Mouse (Mus musculus): ENCODE results near the gene Aldh3a2. TPM values are rescaled to one million over a fixed set of nuclear protein-coding genes. Genes with fewer than 3 reads are reported as not detected.

The Aldh3a2 gene
- polyA plus RNA-seq, 2 experiments from 2014 or later = 34.2 to 40.6 TPM

DNA sequence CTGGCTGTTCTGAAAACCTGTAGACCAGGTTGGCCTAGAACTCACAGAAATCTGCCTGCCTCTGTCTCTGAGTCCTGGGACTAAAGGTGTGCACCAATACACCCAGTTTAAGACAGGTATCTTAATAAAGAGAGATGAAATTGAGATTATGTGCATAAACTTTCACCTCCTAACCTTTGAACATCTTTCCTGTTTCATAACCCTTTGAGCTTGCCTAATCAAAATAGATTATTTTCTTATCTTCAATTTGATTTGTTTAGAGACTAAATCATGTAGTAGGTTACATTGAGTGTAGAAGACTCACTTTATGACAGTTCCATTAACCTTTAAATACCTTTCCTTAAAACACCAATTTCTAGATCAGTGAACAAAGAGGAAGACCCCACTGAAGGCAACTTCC is 4.3 kb upstream of the Aldh3a2 start:
- no peak for ATAC-seq

DNA sequence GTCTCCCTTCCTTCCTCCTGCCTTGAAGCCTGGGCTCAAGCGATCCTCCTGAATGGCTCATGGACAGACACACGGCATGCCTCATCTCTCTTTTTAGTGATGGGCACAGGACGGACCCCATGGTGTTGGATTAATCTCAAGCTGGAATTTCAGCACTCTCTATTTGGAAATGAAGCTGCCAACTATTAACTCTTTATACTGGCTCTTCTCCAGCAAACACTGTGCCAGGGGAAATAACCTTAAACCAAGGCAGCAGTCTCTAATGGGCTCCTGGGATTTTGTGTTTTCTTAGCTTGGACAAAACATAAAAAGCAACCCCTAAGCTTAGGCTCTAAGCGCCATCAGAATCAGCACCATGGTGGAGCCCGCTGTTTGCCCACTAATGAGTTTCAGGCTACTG is 3.1 kb upstream of the Aldh3a2 start:
- no peak for ATAC-seq

DNA sequence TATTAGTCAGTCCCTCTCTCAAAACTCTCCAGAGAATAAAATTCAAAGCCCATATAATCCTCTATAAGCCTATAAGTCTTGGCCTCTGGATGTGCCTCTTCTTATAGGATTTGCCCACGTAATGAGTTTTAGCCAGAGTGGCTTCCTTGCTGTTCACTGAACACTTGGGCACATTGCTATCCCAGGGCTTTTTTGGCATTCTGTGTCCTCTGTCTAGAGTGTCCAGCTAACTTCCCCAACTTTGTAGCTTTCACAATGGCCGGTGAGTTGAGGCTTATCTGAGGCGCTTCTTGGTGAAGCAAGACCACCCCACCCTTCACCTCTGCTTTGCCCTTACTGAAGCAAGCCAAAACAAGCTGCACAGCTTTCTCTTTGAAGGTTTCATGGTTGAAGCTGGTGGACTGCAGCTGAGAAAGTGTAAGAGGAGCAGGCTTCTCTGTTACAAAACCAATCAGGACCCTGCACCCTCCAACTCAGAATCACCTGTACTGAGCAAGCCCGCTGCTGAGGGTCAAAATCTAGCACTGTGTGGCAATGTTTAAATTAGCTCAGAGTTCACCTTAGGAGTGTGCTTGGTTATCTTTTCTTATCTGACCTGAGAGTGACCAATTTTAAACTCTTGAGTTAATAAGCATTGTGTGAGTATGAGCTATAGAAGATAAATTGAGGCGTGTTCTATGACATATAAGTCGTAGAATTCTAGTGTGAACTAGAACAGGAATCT is 1.5 kb upstream of the Aldh3a2 start:
- ATAC-seq = no peak

DNA sequence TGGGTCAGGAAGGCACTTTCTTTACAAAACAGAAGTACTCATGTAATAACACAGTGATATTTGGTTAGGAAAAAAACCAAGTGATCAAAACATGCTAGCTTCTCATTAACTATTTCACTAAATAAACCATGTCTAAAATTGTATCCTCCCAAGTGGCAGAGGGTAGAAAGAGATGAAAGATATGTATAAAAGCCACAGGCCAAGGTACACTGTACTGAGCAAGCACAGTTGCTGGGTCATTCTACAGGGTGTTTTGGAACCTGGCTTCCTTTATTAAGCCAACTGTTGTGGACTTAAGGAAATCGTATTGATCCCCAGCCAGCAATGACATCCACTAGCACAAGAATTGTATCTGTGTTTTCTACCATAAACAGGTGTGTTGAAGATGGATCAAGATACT is 3.4 kb downstream of the Aldh3a2 start:
- no peak for ATAC-seq

DNA sequence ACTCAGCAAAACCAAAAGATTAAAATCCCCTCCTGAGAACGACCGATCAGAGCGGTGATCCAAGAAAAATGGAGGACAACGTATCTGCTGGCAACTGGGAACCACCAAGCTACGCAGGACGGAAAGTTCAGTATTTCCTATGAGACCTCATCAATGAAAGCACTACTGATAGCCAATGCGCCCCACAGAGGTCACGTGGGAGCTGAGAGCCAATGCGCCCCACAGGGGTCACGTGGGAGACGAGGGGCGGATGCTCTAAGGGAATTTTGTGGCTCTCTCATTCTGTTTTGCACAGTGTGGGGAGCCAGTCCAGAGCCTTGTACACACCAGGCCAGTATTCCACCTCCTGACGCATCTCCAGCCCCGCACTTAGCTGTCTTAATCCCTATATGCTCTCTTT is 4.7 kb downstream of the Aldh3a2 start:
- no peak for ATAC-seq

DNA sequence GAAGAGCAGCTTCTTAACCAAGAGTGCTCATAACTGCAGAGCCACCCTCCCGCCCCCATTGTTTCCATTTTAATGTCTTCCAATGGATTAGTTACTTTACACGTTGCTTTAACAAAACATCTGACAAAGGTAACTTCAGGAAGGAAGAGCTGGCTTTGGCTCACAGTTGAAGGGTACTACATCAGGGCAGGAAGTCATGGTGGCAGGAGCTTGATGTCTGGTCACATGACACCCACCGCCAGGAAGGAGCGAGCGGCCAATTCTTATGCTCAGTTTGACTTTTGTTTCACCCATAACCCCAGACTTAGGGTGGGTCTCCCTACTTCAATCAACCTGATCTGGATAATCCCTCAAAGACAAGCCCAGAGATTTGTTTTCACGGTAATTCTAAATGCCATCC is 8.2 kb downstream of the Aldh3a2 start:
- no peak for ATAC-seq

DNA sequence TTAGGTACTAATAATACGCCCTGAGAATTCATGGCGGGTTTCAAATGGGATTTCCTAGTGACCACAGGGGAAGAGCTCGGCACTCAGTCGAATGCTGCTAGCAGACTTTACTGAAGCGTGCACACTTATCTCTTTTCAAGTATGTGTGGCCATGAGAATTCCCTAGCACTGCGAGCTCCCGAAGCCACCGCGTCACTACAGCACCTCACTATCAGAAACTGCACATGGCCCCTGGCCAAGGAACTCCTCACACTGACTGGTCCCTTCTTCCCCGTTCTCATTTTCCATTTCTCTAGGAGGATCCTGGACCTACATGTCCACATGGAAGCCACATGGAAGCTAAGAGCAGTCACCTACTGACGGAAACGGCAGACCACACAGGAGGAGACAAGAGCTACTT is 14.5 kb downstream of the Aldh3a2 start:
- no peak for ATAC-seq

DNA sequence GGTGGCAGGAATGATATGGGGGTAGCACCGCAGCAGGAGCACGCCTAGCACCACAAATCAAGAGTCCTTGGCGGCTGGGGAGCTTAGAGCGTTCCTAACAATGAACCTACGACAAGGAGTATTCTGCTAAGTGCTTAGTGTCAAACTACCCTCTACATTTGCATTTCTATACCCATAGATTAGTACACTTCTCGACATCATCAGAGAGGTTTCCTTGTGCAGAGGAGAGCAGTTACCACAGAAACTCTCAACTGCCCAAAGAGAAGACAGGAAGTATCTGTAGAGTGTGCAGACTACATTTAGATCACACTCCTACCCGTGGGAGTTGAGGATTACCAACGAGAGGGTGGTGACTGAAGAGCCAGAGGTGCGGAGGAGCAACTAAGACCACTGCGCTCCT is 15.5 kb downstream of the Aldh3a2 start:
- ATAC-seq = no peak

DNA sequence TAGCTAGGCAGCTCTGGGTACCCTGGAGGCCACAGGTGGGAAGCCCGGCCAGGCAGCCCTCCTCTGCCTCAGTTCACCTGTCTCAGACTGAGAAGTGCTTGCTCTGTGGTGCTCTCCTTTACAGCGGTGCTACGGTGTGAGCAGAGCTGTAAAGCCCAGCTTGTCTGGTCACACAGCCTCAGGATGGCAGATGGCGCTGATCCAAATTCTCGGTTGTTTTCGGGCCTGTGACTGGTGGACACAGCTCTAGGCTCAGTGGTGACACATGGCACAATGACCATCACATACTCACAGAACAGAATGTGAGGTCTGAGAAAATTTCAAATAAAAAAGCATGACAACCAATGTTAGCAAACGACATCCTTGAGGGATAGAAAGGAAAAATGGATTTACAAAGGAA is 22.9 kb downstream of the Aldh3a2 start:
- no peak for ATAC-seq

DNA sequence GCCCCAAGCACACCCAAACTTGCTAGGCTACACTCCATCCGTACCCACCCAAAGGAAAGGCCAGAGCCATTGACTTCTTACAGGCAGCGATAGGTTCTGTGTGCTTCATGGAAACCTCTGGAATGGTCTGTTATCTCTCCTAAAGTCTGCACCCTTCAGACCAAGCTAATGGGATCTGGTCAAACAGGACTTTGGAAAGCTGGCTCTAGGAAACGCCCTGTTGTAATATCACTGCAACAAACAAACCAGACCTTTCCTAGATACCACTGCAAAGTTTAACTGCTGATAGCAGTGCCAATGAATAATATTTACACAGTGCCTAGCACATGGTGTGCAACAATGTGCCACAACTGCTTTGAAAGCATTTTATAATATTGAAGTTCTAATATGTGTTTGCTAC is 31.2 kb downstream of the Aldh3a2 start:
- ATAC-seq = no peak

DNA sequence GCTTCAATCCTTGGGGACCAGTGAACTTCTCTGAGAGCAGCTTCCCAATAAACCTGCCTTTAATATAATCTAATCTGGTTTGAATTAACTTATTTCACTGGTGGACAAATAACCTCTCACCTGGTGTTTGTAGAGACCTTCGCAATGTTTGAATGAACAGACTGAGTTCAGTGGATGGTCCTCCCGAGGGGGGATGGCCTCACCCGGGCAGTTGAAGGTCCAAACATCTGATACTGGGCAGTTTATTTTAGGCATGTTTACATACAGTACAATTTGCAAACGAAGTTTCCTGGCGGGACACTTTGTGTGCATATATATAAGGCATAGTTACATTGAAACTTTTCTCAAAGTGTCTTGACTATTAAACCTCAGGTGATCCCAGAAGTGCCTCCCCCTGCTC is 33.1 kb downstream of the Aldh3a2 start:
- ATAC-seq = no peak

DNA sequence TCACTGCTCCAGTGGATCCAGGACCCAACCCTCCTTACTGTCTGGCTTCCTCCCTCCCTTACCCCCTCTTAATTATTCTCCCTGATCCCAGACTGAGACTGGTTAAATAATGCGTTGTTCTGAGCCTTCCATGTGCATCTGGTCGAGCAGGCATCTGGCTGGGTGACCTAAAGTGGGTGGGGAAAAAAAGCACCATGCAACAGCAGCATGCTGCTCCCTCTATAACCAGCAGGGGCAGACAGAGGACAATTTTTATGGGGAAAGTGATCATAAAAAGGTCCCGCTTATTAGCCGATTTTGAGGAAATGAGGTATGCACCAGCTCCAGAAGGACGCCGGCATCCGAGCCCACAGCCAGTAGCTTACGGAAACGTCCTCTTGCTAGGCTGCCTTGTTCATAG is 35.9 kb downstream of the Aldh3a2 start:
- no peak for ATAC-seq

DNA sequence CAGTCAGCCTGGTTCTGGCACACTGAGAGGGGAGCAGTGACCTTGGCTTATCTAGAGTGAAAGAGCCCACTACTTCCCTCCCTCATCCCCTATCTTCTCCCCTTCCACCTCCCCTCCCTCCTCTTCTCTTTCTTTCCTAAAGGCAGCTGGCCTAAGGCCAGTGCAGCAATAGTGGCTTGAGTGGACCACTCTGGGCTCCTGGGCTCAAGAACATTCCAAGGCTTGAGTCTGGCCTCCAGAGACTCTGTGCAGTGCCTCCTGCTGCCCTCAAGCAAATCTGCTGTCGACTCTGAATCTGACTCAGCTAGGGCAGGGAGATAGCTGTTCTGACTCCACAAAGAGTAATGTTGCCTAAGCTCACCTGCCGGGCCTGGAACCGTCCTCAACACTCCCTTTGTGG is 38.9 kb downstream of the Aldh3a2 start:
- no peak for ATAC-seq

DNA sequence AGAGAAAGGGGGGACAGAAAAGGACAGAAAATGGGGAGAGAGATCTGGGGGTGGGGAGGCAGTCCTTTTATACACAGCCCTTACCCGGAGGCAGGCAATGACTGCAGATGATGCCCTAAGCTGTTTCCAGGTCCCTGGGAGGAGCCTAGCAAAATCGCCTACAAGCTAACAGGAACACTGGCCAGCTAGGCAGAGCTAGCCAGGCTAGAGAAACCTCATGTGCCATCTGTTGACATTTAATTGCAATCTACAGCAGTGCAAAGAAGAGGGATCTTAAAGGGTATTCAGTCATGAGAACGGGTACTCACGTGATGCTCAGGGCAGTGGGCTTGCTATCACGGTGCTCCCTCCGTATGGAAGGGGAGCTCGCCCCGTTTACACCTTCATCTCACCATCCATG is 39.4 kb downstream of the Aldh3a2 start:
- ATAC-seq = no peak

DNA sequence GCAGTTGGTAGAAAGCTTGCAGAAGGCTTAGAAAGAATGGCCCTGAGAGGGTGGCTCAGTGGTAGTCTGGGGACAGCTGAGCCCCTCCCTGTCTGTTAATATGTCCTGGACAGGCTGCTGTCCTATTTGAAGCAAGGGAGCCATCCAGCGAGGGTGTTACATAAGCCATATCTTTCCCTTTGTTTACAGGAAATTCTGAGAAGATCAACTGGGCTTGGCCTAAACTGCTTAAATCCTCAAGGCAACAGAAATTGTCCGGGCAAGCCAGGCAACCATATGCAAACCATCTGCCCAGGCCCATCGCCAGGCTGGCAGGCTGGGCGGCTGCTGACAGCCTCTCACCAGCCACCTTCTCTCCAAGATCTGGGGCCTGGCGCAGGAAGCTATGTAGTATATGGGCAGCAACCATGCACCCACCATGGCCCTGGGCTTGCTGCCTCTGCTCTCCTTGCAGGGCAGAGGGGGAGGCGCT is 41.3 kb downstream of the Aldh3a2 start:
- ATAC-seq = no peak

DNA sequence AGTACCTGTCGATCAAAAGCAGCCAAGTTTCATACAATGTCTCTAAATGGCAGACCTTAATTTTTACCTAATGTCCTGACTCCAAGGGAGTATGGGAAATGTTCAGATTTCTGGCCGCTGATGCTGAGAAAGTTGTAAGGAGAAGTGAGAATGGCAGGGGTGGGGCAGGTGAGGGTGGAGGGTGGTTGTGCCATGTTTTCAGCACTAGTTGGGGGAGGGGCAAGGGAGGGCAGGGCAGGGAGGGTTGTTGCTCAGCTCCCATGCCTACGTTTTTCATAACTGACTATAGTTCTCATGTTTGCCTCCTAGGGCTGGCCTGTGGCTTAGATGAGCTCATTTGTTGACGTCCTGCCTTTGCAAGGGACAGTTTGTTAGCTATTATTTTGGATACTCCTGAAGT is 41.8 kb downstream of the Aldh3a2 start:
- ATAC-seq = no peak

DNA sequence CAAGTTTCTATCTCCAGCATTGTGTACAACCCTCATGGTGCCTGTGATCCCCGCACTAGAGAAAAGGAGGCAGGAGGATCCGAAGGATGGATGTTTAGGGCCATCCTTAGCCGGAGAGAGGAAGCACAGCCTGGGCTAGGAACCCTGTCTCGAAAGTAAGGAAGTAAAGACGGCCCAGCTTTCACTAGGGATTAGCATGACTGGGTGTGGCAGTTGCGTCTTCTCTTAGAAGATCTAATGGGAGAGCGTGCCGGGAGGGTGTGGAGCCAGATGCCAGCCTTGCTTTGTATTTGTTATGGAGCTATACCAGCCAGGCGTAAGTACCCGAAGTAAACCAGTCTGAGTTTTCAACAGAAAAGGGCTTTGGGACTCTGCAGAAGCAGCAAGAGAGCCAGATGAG is 42.4 kb downstream of the Aldh3a2 start:
- ATAC-seq = no peak

DNA sequence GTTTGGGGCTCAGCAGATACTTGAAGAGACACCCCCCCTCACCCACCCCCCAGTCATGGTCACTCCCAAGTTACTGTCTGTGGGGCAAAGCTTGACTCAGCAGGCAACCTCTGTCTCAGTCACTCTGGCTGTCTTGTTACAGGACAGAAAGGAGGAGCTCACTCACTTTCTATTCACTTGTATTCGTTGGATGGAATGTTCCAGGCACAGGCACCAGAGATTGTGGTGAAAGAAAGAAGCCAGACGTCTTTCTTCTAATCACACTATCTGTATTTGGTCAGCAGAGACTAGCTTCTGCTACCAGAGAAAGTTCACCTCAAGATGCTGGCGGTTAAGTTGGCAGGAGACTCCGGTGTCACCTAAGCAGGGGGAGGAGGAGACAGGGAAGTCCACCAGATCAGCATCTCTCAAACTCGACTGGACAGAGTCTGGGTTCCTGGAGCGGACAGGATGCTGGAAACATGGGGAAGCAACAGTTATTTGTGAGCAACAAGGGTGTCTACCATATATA is 43.0 kb downstream of the Aldh3a2 start:
- ATAC-seq = no peak

DNA sequence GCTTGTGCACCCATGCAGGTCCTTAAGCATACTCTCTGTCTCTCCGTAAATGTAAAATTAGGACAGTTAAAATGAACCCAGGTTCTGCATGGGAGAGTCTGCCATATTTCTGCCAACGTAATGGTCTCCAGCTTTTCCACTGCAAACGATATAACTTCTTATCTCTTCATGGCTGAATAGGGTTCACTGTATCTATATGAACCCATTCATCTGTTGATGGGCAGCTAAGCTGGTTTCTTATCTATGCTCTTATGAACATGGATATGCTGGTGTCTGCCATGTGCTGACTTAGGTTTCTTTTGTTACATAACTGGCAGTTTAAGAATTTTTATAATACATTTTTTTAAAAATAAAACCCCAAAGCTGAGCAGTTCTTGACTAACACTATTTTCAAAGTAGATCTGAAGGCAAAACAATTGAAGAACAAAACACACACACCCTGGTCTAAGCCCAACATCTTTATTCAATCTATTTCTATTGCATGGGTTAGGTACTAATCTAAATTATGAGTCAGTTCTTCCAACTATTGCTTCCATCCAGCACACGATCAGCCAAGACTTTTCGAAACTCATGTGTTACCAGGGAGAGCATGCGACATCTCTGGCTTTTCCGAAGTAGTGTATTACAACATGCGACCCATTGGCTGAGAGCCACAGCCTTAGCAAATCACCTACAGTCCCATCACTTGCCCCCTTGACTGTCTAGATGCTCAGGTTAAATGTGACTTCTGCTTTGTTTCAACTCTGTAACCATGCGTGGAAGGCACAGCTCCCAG is 44.1 kb downstream of the Aldh3a2 start:
- no peak for ATAC-seq

DNA sequence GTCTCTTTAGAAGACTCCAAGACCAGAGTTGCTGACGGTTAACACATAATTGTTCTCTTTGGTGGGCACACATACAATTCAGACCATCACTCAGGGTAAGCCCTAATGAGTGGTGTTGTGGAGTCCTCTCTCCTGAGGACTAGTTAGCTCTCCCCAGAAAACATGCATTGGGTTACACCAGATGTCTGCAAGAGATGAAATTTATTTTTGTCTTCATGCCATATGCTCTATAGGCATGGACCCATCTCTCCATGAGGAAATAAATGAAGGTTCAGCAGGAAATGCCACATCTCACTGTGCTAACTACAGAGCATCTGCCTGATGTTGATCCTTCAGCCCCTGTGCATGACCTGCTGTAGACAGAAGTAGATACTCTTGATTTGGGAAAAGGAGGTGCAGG is 45.3 kb downstream of the Aldh3a2 start:
- no peak for ATAC-seq

DNA sequence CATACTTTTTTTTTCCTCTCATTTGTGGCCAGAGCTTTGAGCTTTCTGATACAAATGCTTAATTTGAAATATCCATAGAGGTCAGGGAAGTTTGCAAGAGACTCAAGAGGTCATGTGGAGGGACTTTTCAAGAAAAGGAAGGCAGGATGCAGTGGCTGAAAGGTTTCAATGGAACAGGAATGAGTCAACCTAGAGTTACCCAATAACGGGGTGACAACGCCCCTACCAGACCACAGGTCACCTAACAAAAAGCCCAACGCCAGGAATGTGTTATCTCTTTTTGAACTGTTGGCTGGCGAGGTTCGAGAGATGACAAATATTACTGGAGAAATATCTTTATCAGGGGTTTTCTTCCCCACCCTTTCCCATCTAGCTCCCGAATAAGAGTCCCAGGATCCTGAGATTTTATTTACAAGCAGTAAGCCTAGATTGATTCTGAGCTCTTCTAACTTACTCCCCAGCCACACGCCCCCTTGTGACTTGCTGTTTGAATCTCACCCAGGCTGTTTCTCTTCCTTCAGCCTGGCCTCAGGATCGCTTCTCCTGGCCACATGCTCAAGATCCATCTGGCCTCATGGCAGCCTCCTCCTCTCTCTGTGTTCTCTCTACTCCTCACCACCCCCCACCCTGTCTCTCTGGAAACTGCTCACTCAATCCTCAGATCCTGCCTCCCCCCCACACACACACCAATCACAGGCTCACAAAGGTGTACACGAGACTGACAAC is 46.9 kb downstream of the Aldh3a2 start:
- ATAC-seq = no peak

DNA sequence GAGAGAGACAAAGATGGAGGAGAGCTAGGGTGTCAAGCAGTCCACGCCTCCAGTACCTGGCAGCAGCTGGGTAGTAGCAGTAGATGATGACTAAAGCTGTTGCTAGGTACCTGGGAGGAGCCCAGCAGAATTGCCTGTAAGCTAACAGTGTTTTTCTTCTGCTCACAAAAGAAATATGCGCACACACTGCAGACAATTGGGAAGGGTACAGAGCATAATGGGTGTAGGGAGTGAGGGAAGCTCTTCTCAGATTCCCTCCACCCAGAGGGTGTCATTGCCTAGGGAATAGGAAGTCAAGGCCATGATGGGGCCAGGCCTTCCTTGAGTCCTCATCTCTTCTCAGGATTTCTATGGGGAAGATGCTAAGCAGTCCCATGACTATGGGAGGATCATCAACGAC is 51.3 kb downstream of the Aldh3a2 start:
- ATAC-seq = no peak

DNA sequence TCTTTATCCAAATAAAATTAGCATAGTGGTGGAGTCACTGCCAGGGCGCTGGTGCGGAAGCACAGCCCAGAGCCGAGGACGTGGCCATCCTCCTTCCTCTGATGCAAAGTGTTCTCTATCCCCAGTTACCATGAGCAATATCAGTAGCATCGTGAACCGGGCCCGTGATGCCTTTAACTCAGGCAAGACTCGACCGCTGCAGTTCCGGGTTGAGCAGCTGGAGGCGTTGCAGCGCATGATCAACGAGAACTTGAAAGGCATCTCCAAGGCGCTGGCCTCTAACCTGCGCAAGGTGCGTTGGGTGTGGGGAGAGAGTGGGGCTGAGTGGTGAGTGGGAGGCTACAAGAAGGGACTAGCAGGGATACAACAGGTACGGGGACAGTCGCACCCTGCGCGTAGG is 55.2 kb downstream of the Aldh3a2 start:
- no peak for ATAC-seq

DNA sequence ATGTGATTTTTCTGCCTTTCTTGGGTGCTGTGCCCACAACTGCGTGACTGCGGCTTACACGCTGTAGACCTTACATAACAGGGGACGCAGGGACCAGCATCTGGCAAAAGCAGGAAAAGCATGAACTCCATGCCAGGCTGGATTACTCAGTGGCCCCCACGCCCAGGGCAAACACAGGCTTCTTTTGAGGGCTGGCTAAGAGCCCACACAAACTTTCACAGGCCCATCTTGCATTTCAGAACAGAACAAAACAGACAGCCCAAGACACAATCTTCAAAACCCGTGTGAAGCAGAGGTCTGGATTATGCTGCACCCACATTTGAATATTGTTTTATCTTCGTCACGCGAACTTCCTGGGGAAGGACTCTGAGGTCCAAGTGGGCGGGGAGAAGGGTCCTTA is 58.9 kb downstream of the Aldh3a2 start:
- no peak for ATAC-seq

Data from activated CD4-positive, CD25-positive, alpha-beta regulatory T cell, adult 4 months (primary cell).